Comparison of ENCODE assay signal across 9 mouse cellular contexts in genomic region chr17:48543301-48543765, GRCm38 (mm10).
DNase-seq lines count a peak whose midpoint lies in the region; ATAC-seq and TF ChIP-seq lines count a peak whose summit lies in the region.
"Had no signal": no experiment of that assay in that cellular context is flagged by ENCODE, and none has a peak within 500 bp of the region (broad histone marks: within the 10 kb centered on the region; RNA-seq: fewer than 3 reads in every experiment).

No protein-coding gene starts in this region.

- ATAC-seq in forebrain, embryonic 13.5 days: peak; percentile 23; the same call in 1 of the 2 replicates
- ATAC-seq in forebrain, embryonic 11.5 days (replicated peaks; ENCODE audit: low FRiP score): no peak
- no peak for ATAC-seq in neural tube, embryonic 13.5 days (ENCODE audit: low read depth)
- ATAC-seq in erythroblast, adult 5-6 weeks (replicated peaks; ENCODE audit: low FRiP score, poor library complexity, severe bottlenecking): no peak

- H3K27ac ChIP-seq in forebrain, embryonic 13.5 days: peak overlapping the region; percentile 19; the same call in 1 of the 2 replicates
- H3K27ac ChIP-seq in forebrain, embryonic 11.5 days (ENCODE audit: low read depth, low read length): no peak overlapping the region
- H3K27ac ChIP-seq in embryonic fibroblast, embryonic 13.5 days (ENCODE audit: insufficient read depth, low read length): no peak overlapping the region
- peak overlapping the region; percentile 91 for H3K27ac ChIP-seq in layer of hippocampus, adult 2 months
- H3K27ac ChIP-seq in neural tube, embryonic 13.5 days (replicated peaks): no peak overlapping the region
- H3K27ac ChIP-seq: embryonic facial prominence, embryonic 12.5 days had no signal

- no peak overlapping the region for H3K9ac ChIP-seq in forebrain, embryonic 13.5 days
- H3K9ac ChIP-seq in forebrain, embryonic 11.5 days (ENCODE audit: low read length): no peak overlapping the region
- H3K9ac ChIP-seq in neural tube, embryonic 13.5 days: no peak overlapping the region
- H3K9ac ChIP-seq: embryonic facial prominence, embryonic 12.5 days had no signal

- no peaks in the 10 kb centered on the region for H3K9me3 ChIP-seq in forebrain, embryonic 13.5 days (replicated peaks)
- H3K9me3 ChIP-seq in forebrain, embryonic 11.5 days (ENCODE audit: control insufficient read depth, low read length): no peaks in the 10 kb centered on the region
- no peaks in the 10 kb centered on the region for H3K9me3 ChIP-seq in neural tube, embryonic 13.5 days
- H3K9me3 ChIP-seq: embryonic facial prominence, embryonic 12.5 days had no signal

- H3K4me3 ChIP-seq in forebrain, embryonic 13.5 days: no peak overlapping the region
- H3K4me3 ChIP-seq in forebrain, embryonic 11.5 days (ENCODE audit: low read depth, low read length): no peak overlapping the region
- peak overlapping the region; percentile 1; the same call in 1 of the 2 replicates for H3K4me3 ChIP-seq in embryonic fibroblast, embryonic 13.5 days (ENCODE audit: insufficient read depth, low read length)
- H3K4me3 ChIP-seq in layer of hippocampus, adult 2 months: peak overlapping the region; percentile 49
- H3K4me3 ChIP-seq in neural tube, embryonic 13.5 days: no peak overlapping the region
- H3K4me3 ChIP-seq: embryonic facial prominence, embryonic 12.5 days had no signal

- no peak for TF ChIP-seq POLR2A in embryonic fibroblast, embryonic 13.5 days (IDR thresholded peaks at IDR 0.05; ENCODE audit: low read depth, low read length)

- no peak overlapping the region for H3K4me2 ChIP-seq in forebrain, embryonic 13.5 days
- H3K4me2 ChIP-seq in forebrain, embryonic 11.5 days (ENCODE audit: low read depth, low read length, severe bottlenecking): no peak overlapping the region
- H3K4me2 ChIP-seq in neural tube, embryonic 13.5 days: 0 out of 2 replicates have a peak overlapping the region, but pooled peaks have one; percentile 13
- H3K4me2 ChIP-seq: embryonic facial prominence, embryonic 12.5 days had no signal

- no peak for DNase-seq in forebrain, embryonic 11.5 days (ENCODE audit: low spot score)
- peak; percentile 33 to 69 for DNase-seq in layer of hippocampus, adult 2 months (ENCODE audit: low spot score in 2 of 2)
- no peak for DNase-seq in thymus, postnatal 10 days (ENCODE audit: low spot score in 2 of 2)
- no peak for DNase-seq in adrenal gland, postnatal 36 days

- WGBS in forebrain, embryonic 13.5 days: 64% methylated on average over 15 of the region's 15 CpGs
- 78% methylated on average over 15 of the region's 15 CpGs for WGBS in forebrain, embryonic 11.5 days
- 71% methylated on average over 15 of the region's 15 CpGs for WGBS in neural tube, embryonic 13.5 days

- H3K27me3 ChIP-seq in forebrain, embryonic 13.5 days: no peaks in the 10 kb centered on the region
- H3K27me3 ChIP-seq in forebrain, embryonic 11.5 days (ENCODE audit: control insufficient read depth, insufficient read depth, low read length): no peaks in the 10 kb centered on the region
- no peaks in the 10 kb centered on the region for H3K27me3 ChIP-seq in neural tube, embryonic 13.5 days
- H3K27me3 ChIP-seq: embryonic facial prominence, embryonic 12.5 days had no signal

- no peak for TF ChIP-seq CTCF in embryonic fibroblast, embryonic 13.5 days (IDR thresholded peaks at IDR 0.05; ENCODE audit: borderline replicate concordance, insufficient read depth, low read length)
- TF ChIP-seq CTCF in layer of hippocampus, adult 2 months (conservative IDR thresholded peaks at IDR 0.05): no peak

- H3K4me1 ChIP-seq in forebrain, embryonic 13.5 days: peaks cover 4% of the 10 kb centered on the region; the same call in 1 of the 2 replicates
- H3K4me1 ChIP-seq in forebrain, embryonic 11.5 days (replicated peaks; ENCODE audit: control insufficient read depth, insufficient read depth, low read length): no peaks in the 10 kb centered on the region; the same call in 1 of the 2 replicates
- H3K4me1 ChIP-seq in embryonic fibroblast, embryonic 13.5 days (ENCODE audit: control insufficient read depth, insufficient read depth, low read length): no peaks in the 10 kb centered on the region
- H3K4me1 ChIP-seq in neural tube, embryonic 13.5 days (replicated peaks): peaks cover 10% of the 10 kb centered on the region
- H3K4me1 ChIP-seq: embryonic facial prominence, embryonic 12.5 days had no signal

- H3K36me3 ChIP-seq in forebrain, embryonic 13.5 days (ENCODE audit: poor library complexity, severe bottlenecking): no peaks in the 10 kb centered on the region
- H3K36me3 ChIP-seq in forebrain, embryonic 11.5 days (ENCODE audit: control insufficient read depth, insufficient read depth, low read length): no peaks in the 10 kb centered on the region
- H3K36me3 ChIP-seq in neural tube, embryonic 13.5 days: no peaks in the 10 kb centered on the region
- H3K36me3 ChIP-seq: embryonic facial prominence, embryonic 12.5 days had no signal

Comparison
In these comparisons a context has a peak if more than half of its experiments do, and no peak if none do; other contexts are left out.
1. H3K27ac ChIP-seq: peak in forebrain, embryonic 13.5 days (single experiment) and layer of hippocampus, adult 2 months (single experiment); none in forebrain, embryonic 11.5 days (single experiment), embryonic fibroblast, embryonic 13.5 days (single experiment) and neural tube, embryonic 13.5 days (single experiment).
2. H3K4me3 ChIP-seq: peak in embryonic fibroblast, embryonic 13.5 days (single experiment) and layer of hippocampus, adult 2 months (single experiment); none in forebrain, embryonic 13.5 days (single experiment), forebrain, embryonic 11.5 days (single experiment) and neural tube, embryonic 13.5 days (single experiment).
3. DNase-seq: peak in layer of hippocampus, adult 2 months (2 of 2); none in forebrain, embryonic 11.5 days (single experiment), thymus, postnatal 10 days (0 of 2) and adrenal gland, postnatal 36 days (0 of 2).